Mouse (Mus musculus): Measurements from ENCODE around the gene Spocd1.

Gene Spocd1

GRCm38 (mm10) chr4:129918464-129918863 lies 10.6 kb upstream of the Spocd1 start:
- DNase-seq (ENCODE audit: low spot score), result no peak

GRCm38 (mm10) chr4:129918901-129919300 lies 10.1 kb upstream of the Spocd1 start:
- DNase-seq (ENCODE audit: low spot score), result no peak

GRCm38 (mm10) chr4:129920542-129921313 lies 8.3 kb upstream of the Spocd1 start:
- no peak for DNase-seq (ENCODE audit: low spot score)

GRCm38 (mm10) chr4:129921314-129921587 lies 7.8 kb upstream of the Spocd1 start:
- DNase-seq (ENCODE audit: low spot score), result no peak

- no peak for DNase-seq (ENCODE audit: low spot score)
Observed at GRCm38 (mm10) chr4:129924143-129924542, 4.9 kb upstream of the Spocd1 start.

- DNase-seq (ENCODE audit: low spot score), result no peak
Observed at GRCm38 (mm10) chr4:129924694-129925093, 4.4 kb upstream of the Spocd1 start.

- no peak for DNase-seq (ENCODE audit: low spot score)
Observed at GRCm38 (mm10) chr4:129926544-129926943, 2.5 kb upstream of the Spocd1 start.

GRCm38 (mm10) chr4:129927091-129927490 lies 2.0 kb upstream of the Spocd1 start:
- no peak for DNase-seq (ENCODE audit: low spot score)

GRCm38 (mm10) chr4:129928124-129928751 lies 811 bp upstream of the Spocd1 start:
- peak; percentile 55 for DNase-seq (ENCODE audit: low spot score)

- no peak for DNase-seq (ENCODE audit: low spot score)
Observed at GRCm38 (mm10) chr4:129933696-129934095, 4.6 kb downstream of the Spocd1 start.

GRCm38 (mm10) chr4:129934177-129934855 lies 5.3 kb downstream of the Spocd1 start:
- DNase-seq (ENCODE audit: low spot score), result no peak

GRCm38 (mm10) chr4:129951359-129951821 lies 22.3 kb downstream of the Spocd1 start:
- DNase-seq (ENCODE audit: low spot score), result no peak

GRCm38 (mm10) chr4:129952241-129952810 lies 23.3 kb downstream of the Spocd1 start:
- DNase-seq (ENCODE audit: low spot score), result no peak

GRCm38 (mm10) chr4:129954527-129954926 lies 25.5 kb downstream of the Spocd1 start:
- DNase-seq (ENCODE audit: low spot score), result no peak

- DNase-seq (ENCODE audit: low spot score), result no peak
Observed at GRCm38 (mm10) chr4:129960180-129960944, 31.3 kb downstream of the Spocd1 start.

GRCm38 (mm10) chr4:129965294-129965693 lies 36.2 kb downstream of the Spocd1 start:
- no peak for DNase-seq (ENCODE audit: low spot score)

GRCm38 (mm10) chr4:129966201-129966600 lies 37.2 kb downstream of the Spocd1 start:
- DNase-seq (ENCODE audit: low spot score), result no peak

- no peak for DNase-seq (ENCODE audit: low spot score)
Observed at GRCm38 (mm10) chr4:129967024-129968014, 38.3 kb downstream of the Spocd1 start.

- no peak for DNase-seq (ENCODE audit: low spot score)
Observed at GRCm38 (mm10) chr4:129970168-129970567, 41.1 kb downstream of the Spocd1 start.

GRCm38 (mm10) chr4:129970861-129971260 lies 41.8 kb downstream of the Spocd1 start:
- no peak for DNase-seq (ENCODE audit: low spot score)

GRCm38 (mm10) chr4:129971989-129972388 lies 42.9 kb downstream of the Spocd1 start:
- DNase-seq (ENCODE audit: low spot score), result no peak
